Mouse (Mus musculus) ES-Bruce4 (cell line): ENCODE measurements around the gene Atp4b. TPM values are rescaled to one million over a fixed set of nuclear protein-coding genes. Genes with fewer than 3 reads are reported as not detected.

Source experiments
- H3K27ac ChIP-seq: 2 replicates; pipeline ENCODE4 v1.5.1; 2012; ENCODE audit warnings: low read length, inconsistent platforms; ENCODE audit not compliant: insufficient read depth
- H3K27me3 ChIP-seq: 2 replicates; pipeline ENCODE4 v1.6.1; 2012; ENCODE audit warnings: mild to moderate bottlenecking, low read length, inconsistent platforms; ENCODE audit not compliant: control insufficient read depth, poor library complexity, insufficient read depth, severe bottlenecking
- H3K36me3 ChIP-seq: 2 replicates; pipeline ENCODE4 v1.6.1; 2012; ENCODE audit warnings: inconsistent platforms, mild to moderate bottlenecking, low read length, moderate library complexity; ENCODE audit not compliant: control insufficient read depth, poor library complexity, insufficient read depth, severe bottlenecking
- H3K4me1 ChIP-seq: one replicate; pipeline ENCODE4 v1.8.1; 2011; ENCODE audit warnings: low read length; ENCODE audit not compliant: control insufficient read depth, insufficient read depth
- H3K4me3 ChIP-seq: 2 replicates; pipeline ENCODE4 v1.5.1; 2011; ENCODE audit warnings: low read depth, mild to moderate bottlenecking, low read length
- H3K9ac ChIP-seq: 2 replicates; pipeline ENCODE4 v1.6.1; 2012; ENCODE audit warnings: low read depth, mild to moderate bottlenecking, inconsistent platforms; ENCODE audit not compliant: poor library complexity, severe bottlenecking
- H3K9me3 ChIP-seq: replicated peaks from 2 replicates; pipeline ENCODE4 v1.6.1; 2012; ENCODE audit warnings: mild to moderate bottlenecking, low read length, inconsistent platforms; ENCODE audit not compliant: control insufficient read depth, poor library complexity, insufficient read depth, severe bottlenecking
- CTCF ChIP-seq: IDR thresholded peaks from one replicate; pipeline ENCODE4 v1.8.1; 2011; ENCODE audit warnings: low read depth, low read length
- EP300 ChIP-seq: IDR thresholded peaks from 2 replicates; pipeline ENCODE4 v1.6.1; 2011; ENCODE audit warnings: low read depth, low read length; ENCODE audit not compliant: insufficient read depth
- POLR2A ChIP-seq: IDR thresholded peaks from one replicate; pipeline ENCODE4 v1.8.1; 2011; ENCODE audit warnings: low read length; ENCODE audit not compliant: insufficient read depth
- polyA plus RNA-seq: library from polyadenylated mRNA; stranded (reverse); fragments of >200 nt; gene quantifications from 2 replicates; pipeline ENCODE4 v1.2.4, GENCODE M21; 2011; ENCODE audit warnings: low read depth; ENCODE audit not compliant: missing spikeins, insufficient read depth, insufficient read length

The Atp4b gene
- polyA plus RNA-seq, 1 experiment = not detected

DNA sequence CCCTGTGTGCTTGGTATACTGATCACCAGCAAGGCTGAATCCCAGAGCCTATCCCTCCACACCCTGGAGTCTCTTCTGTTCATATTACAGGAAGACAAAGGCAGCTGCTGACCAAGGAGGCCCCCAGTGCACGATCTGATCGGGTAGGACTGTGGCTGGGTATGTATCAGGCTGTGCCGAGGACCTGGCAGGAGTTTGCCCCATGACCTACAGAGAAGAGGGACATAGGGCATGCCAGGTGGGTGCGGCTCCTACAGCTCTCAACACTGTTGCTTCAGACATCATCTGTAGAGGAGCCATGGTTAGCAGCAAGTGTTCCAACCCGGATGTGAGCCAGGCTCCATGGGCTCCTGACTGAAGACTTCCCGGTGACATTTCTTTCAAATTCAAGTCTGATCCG is 2.8 kb downstream of the Atp4b start:
- no peaks in the 10 kb centered on the region for H3K36me3 ChIP-seq
- no peaks in the 10 kb centered on the region for H3K27me3 ChIP-seq
- TF ChIP-seq CTCF = no peak
- TF ChIP-seq EP300 = no peak
- TF ChIP-seq POLR2A = no peak
- no peak overlapping the region for H3K9ac ChIP-seq
- H3K27ac ChIP-seq = no peak overlapping the region
- no peaks in the 10 kb centered on the region for H3K9me3 ChIP-seq
- H3K4me1 ChIP-seq = no peaks in the 10 kb centered on the region
- no peak overlapping the region for H3K4me3 ChIP-seq

DNA sequence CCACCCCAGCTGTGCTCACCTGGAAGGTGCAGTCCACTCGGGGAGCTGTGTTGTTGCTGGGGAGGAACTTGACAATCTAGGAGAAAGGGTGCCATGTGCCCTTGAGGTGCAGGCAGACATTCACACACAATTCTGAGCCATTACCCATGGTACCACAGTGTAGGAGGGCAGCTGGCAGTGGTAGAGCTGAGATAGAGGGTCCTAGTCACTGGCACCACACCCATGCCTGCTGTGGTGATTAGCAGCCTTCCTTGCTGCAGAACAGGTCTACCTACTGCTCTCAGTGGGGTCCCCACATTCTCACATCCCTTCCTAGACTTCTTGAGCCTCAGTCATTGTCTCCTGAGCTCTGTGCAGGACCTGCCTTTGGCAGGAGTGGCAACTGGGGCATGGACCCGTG is 7.9 kb downstream of the Atp4b start:
- H3K27me3 ChIP-seq = no peaks in the 10 kb centered on the region
- H3K4me3 ChIP-seq = no peak overlapping the region
- no peak overlapping the region for H3K9ac ChIP-seq
- no peak for TF ChIP-seq CTCF
- no peak for TF ChIP-seq EP300
- TF ChIP-seq POLR2A = no peak
- H3K27ac ChIP-seq = no peak overlapping the region
- H3K9me3 ChIP-seq = no peaks in the 10 kb centered on the region
- H3K4me1 ChIP-seq = no peaks in the 10 kb centered on the region
- no peaks in the 10 kb centered on the region for H3K36me3 ChIP-seq

DNA sequence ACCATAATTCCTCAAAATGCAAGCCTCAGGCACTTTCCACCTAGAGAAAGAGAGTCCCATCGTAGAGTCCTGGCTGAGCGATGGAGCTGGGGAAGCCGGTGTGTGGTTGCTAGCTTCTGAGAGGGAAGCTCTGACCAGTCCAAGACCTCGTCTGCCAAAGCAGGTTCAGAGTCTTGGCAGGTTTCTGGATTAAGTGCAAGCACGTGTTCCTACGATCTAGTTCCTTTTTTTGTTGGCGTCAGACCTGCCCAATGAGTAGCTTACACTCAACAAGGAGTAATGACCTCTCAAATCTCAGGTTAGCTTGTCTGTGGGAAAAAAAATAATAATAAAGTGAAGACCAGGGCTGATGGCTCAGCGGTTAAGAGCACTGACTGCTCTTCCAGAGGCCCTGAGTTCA is 8.9 kb downstream of the Atp4b start:
- TF ChIP-seq EP300 = no peak
- H3K9ac ChIP-seq = no peak overlapping the region
- H3K27ac ChIP-seq = no peak overlapping the region
- H3K4me3 ChIP-seq = no peak overlapping the region
- no peaks in the 10 kb centered on the region for H3K9me3 ChIP-seq
- H3K36me3 ChIP-seq = no peaks in the 10 kb centered on the region
- no peaks in the 10 kb centered on the region for H3K4me1 ChIP-seq
- H3K27me3 ChIP-seq = no peaks in the 10 kb centered on the region

DNA sequence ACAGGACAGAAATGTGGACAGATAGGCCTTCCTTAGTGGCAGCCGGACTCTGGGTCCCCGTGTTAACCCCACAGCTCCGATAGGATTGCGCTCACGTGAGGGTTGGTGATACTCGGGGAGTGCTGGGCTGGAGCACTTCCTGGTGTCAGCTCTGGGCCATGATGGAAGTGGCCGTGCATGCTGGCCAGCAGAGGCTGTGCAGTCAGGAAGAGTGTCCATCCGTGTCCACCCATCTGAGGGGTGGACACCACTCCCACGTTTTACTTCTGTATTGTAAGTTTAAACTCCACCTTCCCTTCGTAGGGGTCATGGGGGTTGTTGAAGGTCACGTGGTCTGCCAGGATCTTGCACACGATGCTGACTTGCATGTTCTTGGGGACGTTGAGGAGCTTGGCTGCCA is 10.3 kb downstream of the Atp4b start:
- H3K4me1 ChIP-seq = no peaks in the 10 kb centered on the region
- H3K27ac ChIP-seq = no peak overlapping the region
- no peak overlapping the region for H3K9ac ChIP-seq
- no peak overlapping the region for H3K4me3 ChIP-seq
- H3K36me3 ChIP-seq = no peaks in the 10 kb centered on the region
- TF ChIP-seq EP300 (no peak), POLR2A (no peak), CTCF (no peak)
- H3K9me3 ChIP-seq = no peaks in the 10 kb centered on the region
- H3K27me3 ChIP-seq = no peaks in the 10 kb centered on the region

DNA sequence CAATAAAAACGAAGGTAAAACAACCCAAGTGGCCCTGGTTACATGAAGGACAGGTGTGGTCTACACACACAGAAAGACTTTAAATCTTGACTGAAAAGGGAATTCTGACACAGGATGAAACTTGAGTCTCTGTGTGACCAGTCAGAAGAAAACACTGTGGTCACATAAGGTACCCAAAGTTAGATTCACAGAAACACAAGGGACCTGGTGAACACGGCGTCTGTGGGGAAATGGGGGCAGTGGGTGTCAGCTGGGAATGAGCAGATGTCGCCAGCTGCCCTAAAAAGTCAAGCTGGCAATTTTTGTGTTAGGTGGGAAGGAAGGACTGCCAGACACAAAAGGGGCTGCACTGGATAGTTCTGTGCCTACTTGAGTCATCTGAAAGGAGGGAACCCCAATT is 13.6 kb downstream of the Atp4b start:
- Histone ChIP-seq H3K36me3 (peaks cover 19% of the 10 kb centered on the region), H3K4me1 (no peaks in the 10 kb centered on the region), H3K27ac (no peak overlapping the region), H3K9ac (no peak overlapping the region), H3K27me3 (no peaks in the 10 kb centered on the region), H3K4me3 (no peak overlapping the region), H3K9me3 (no peaks in the 10 kb centered on the region)
- TF ChIP-seq POLR2A = no peak

DNA sequence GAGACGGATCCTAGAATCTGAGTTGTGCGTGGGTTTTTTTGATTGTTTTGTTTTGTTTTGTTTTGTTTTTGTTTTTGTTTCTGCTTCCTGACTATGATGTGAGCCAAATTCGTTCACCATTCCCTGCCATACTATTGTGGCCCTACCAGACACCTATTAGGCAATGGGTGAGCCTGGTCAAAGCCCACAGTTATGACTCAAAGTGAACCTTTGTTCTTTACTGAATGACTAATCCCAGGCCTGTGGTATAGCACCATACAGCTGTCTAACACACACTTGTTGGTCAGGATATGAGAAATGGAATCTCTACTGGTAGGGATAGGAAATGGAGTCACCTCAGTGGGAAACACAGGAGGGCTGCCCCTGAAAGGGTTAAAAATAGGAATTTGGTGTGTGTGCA is 14.1 kb downstream of the Atp4b start:
- TF ChIP-seq EP300 = no peak
- TF ChIP-seq CTCF = no peak
- TF ChIP-seq POLR2A = no peak
- Histone ChIP-seq H3K9me3 (no peaks in the 10 kb centered on the region), H3K27ac (no peak overlapping the region), H3K4me1 (no peaks in the 10 kb centered on the region), H3K27me3 (no peaks in the 10 kb centered on the region), H3K9ac (no peak overlapping the region), H3K4me3 (no peak overlapping the region), H3K36me3 (peaks cover 19% of the 10 kb centered on the region)
